Mouse (Mus musculus) CH12F3 (cell line): ENCODE data around the gene Rae1.

Source experiments
- in situ Hi-C: fragments of 300-500 bp; cut with MboI; formaldehyde crosslinking; loops from 2 replicates; pipeline ENCODE4 v1.14.3; 2020; ENCODE audit warnings: low sequenced_read_pairs

Gene Rae1

GRCm38 (mm10) chr2:173023966-173024365 lies 24.0 kb downstream of the Rae1 start:
- in situ Hi-C loops: loop anchor here (25.0 kb wide), 1 partner anchor 1063 kb away; the partner anchor contains the start of gene Stx16

DNA sequence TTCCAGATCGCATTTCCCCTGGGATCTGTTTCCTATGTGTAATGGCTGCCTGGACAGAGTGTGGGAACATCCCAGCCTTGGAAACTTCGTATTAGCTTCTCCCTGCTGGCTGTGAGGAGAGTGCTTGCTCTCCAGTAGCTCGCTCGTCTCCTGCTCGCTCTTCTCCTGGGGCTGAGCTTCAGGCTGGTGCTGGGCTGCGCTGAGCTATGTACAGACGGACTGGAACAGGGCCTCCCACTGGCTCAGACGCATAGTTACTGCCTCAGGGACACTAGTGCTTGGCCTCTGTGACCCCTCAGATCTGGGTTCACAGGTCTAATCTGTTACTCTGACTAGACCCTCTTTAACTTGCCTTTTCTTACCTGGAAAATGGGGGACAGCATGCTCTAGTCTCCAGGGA lies 24.5 kb downstream of the Rae1 start:
- in situ Hi-C loops: loop anchor here (25.0 kb wide), 1 partner anchor 1063 kb away; the partner anchor contains the start of gene Stx16

DNA sequence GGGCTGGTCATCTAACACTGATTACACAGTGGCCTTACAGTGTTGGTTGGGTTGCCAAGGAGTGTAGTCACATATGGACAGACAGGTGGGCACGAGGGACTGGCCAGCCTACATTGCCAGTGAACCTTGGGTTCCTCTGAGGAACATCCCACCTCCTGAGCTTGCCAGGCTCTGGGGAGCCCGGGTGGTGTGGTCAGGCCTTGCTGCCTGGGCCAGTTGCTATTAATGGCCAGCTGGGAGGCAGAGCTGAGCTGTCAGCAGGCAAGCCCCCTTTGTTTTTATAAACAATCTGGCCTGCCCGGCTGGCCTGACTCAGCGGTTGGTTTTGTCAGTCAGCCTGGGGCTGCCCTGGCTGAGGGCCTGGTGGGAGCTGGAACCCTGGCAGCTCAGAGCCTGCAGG lies 25.0 kb downstream of the Rae1 start:
- in situ Hi-C loops: loop anchor here (25.0 kb wide), 1 partner anchor 1062 kb away; the partner anchor contains the start of gene Stx16

GRCm38 (mm10) chr2:173026286-173026685 lies 26.4 kb downstream of the Rae1 start:
- in situ Hi-C loops: no loop called here

- in situ Hi-C loops: no loop called here
Observed at GRCm38 (mm10) chr2:173026688-173027131, 26.8 kb downstream of the Rae1 start.

- in situ Hi-C loops: no loop called here
Observed at GRCm38 (mm10) chr2:173027169-173027823, 27.4 kb downstream of the Rae1 start.

GRCm38 (mm10) chr2:173027824-173028495 lies 28.0 kb downstream of the Rae1 start:
- in situ Hi-C loops: no loop called here

DNA sequence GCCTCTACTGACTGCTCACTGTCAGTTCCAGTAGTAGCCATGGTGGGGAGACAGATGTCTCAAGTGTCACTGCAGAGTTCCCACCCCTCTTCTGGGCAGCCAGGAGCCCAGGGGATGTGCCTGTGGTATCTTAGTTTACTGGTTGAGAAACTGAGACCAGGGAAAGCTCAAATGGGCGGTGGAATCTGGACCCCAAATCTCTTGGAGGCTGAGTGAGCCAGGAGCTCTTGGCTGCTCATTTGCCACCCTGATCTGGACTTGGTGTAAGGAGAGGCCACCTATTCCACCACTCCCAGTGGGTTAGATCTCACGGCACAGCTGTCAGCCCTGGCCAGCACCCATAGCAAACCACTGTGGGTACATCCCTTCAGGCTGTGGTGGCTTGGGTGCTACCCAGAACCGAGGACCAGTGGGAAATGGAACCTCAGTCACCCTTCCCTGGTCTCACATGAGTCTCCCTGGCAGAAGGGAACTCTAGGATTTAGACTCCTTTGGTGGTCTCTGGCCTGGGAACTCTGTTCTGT lies 28.7 kb downstream of the Rae1 start:
- in situ Hi-C loops: no loop called here

DNA sequence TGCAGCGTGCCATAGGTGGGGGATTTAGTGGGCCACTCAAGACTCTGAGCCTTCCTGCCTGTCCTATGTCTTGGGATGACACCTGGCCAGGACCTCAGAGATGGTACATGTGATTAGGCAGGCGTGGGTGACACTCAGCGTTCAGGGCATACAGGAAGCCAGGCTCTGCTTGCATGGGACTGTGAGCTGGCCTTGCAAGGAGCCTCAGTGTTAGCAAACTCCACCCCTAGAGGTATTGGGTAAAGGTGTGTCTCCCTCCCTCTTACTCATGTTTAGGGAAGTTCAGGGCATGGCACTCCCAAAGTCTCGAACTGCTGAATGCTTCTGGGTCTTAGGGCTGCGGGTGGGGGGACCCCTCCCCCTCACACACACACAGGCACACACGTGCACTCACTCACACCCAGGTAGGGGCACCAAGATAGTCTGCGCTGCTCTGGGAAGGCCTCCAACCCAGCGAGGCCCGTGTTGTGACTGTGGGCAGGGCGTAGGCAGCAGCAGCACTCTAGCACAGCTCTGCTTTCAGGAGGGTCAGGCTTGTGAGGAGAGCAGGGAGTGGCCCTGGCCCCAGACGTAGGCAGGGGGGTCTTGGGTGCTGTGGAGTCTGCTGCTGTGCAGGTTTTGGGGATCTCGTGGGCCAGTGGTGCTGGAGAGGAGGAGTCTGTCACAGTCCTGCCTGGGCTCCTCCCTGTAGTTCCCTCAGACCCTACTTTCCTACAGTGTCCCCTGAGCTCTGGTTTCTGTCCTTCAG lies 30.8 kb downstream of the Rae1 start:
- in situ Hi-C loops: no loop called here

GRCm38 (mm10) chr2:173033531-173033930 lies 33.6 kb downstream of the Rae1 start:
- in situ Hi-C loops: no loop called here

DNA sequence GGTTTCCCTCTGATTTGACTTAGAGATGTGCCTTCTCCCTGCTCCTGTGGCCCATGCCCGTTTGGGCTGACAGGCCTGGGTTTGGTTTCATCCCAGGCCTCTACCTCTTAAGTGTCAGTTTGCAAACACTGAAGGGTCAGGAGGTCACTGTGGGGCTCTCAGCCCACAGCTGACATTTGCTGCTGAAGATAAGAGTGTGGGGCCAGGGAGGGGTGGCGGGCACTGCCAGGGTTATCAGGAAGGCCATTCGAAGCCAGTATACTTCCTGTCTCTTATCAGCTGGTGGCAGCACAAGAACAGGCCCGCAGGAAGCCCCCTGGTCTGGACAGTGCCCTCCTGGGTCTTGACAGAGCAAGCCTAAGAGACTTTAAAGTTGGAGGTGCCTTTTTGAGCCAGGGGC lies 35.1 kb downstream of the Rae1 start:
- in situ Hi-C loops: no loop called here

DNA sequence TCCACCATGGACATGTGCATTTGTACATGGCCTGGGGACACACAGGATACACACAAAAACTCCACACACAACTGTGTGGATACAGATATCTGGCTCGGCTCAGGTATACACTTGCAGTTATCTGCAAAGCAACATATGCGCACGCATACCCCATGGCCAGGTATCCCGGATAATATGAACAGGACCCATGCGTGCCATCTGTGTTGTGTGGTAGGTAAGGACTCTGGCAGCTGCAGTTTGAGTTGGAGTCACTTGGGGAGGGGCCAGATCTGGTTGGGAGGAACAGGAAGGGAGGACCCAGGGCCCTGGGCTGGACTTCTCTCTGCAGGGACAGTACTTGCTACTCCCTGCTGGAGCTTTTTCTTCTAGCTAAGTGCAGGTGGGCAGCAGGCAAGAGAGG lies 35.7 kb downstream of the Rae1 start:
- in situ Hi-C loops: no loop called here

- in situ Hi-C loops: no loop called here
Observed at GRCm38 (mm10) chr2:173036055-173036454, 36.1 kb downstream of the Rae1 start.

GRCm38 (mm10) chr2:173036611-173037010 lies 36.7 kb downstream of the Rae1 start:
- in situ Hi-C loops: no loop called here

DNA sequence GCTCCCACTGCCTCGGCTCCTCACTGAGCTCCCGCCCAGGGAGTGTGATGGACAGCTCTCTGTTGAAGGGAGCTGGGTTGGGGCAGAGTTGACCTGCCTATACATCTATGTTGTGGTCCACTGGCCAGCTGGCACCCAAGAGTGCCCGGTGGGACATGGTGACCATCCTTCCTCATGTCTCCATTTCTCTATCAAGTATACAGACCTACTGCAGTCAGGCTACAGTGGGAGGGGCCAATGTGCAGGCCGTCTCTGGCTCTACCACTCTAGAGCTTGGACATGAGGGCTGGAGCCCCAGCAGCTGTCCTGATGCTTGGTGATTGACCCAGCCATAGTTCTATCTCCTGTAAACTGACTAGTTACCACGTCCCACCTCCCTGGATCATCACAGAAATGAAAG lies 37.4 kb downstream of the Rae1 start:
- in situ Hi-C loops: no loop called here

- in situ Hi-C loops: no loop called here
Observed at GRCm38 (mm10) chr2:173037827-173038607, 38.1 kb downstream of the Rae1 start.

- in situ Hi-C loops: no loop called here
Observed at GRCm38 (mm10) chr2:173039041-173039440, 39.1 kb downstream of the Rae1 start.

DNA sequence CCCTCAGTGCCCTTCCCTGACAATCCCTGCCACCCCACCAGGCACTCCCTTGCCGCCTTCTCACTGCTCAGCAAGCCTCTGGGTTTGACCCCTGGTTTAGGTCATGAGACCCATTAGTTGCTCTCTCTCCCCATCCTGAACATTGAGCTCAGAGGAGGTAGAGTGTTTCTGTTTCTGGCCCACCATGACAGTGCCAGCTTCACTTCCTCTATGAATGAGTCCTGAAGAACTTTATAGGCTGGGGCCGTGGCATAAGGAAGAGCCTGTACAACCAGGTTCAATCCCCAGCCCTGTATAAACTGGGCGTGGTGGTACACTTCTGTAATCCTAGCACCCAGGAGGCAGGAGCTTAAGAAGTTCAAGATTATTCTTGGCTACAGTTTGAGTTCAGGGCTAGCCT lies 40.9 kb downstream of the Rae1 start:
- in situ Hi-C loops: no loop called here

- in situ Hi-C loops: no loop called here
Observed at GRCm38 (mm10) chr2:173041242-173041641, 41.3 kb downstream of the Rae1 start.

DNA sequence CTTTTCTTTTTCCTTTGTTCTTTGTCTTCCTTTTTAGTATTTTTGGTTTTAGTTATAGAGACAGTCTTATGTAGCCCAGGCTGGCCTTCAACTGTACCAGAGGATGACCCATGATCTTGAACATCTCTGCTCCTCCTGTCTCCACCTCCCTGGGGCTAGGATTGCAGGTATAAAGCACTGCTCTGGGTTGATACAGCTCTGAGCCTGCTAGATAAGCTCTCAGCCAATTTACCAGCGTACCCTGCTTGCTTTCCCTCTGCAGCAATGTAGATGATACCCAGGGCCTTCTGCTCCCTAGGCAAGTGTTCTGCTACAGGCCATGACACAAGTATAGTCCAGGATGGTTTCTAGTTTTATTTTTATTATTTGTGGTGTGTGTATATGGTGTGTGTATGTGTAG lies 42.0 kb downstream of the Rae1 start:
- in situ Hi-C loops: no loop called here
